Mouse (Mus musculus) liver, embryonic 12.5 days (tissue): ENCODE measurements around the gene Prm3. TPM values are rescaled to one million over a fixed set of nuclear protein-coding genes. Genes with fewer than 3 reads are reported as not detected.

Experiments
- ATAC-seq: fragments of 200-750 bp; cut with Nextera tagmentation; 2 replicates; pipeline ENCODE4 v1.8.0; 2017; ENCODE audit warnings: moderate number of reproducible peaks, mild to moderate bottlenecking, moderate library complexity
- H3K27ac ChIP-seq: fragments of 300-500 bp; sonication (generic); 2 replicates; pipeline ENCODE4 v1.5.1; 2016; ENCODE audit warnings: mild to moderate bottlenecking
- H3K27me3 ChIP-seq: fragments of 300-500 bp; sonication (generic); replicated peaks from 2 replicates; pipeline ENCODE4 v1.6.1; 2016; ENCODE audit warnings: mild to moderate bottlenecking, moderate library complexity
- H3K36me3 ChIP-seq: fragments of 300-500 bp; sonication (generic); 2 replicates; pipeline ENCODE4 v1.6.1; 2016; ENCODE audit warnings: mild to moderate bottlenecking, moderate library complexity
- H3K4me1 ChIP-seq: fragments of 300-500 bp; sonication (generic); 2 replicates; pipeline ENCODE4 v1.6.1; 2016
- H3K4me2 ChIP-seq: fragments of 300-500 bp; sonication (generic); 2 replicates; pipeline ENCODE4 v1.6.1; 2016; ENCODE audit warnings: mild to moderate bottlenecking, moderate library complexity
- H3K4me3 ChIP-seq: fragments of 300-500 bp; sonication (generic); 2 replicates; pipeline ENCODE4 v1.5.1; 2016; ENCODE audit warnings: mild to moderate bottlenecking, moderate library complexity
- H3K9ac ChIP-seq: fragments of 300-500 bp; sonication (generic); 2 replicates; pipeline ENCODE4 v1.6.1; 2016; ENCODE audit warnings: mild to moderate bottlenecking, moderate library complexity
- H3K9me3 ChIP-seq: fragments of 300-500 bp; sonication (generic); replicated peaks from 2 replicates; pipeline ENCODE4 v1.6.1; 2016; ENCODE audit warnings: mild to moderate bottlenecking, moderate library complexity
- WGBS: fragments of 180-500 bp; shearing (Covaris S2); methylation state at CpG from one replicate; pipeline ENCODE4 v1.1.7; 2016; ENCODE audit not compliant: insufficient replicate concordance; 5-methylcytosine and 5-hydroxymethylcytosine counted together
- polyA plus RNA-seq: library from polyadenylated mRNA; unstranded; fragments of >200 nt; fragmentation: Nextera tagmentation; extraction: Ambion mirVana; gene quantifications from 2 replicates; pipeline ENCODE4 v1.2.1, GENCODE M21; 2016

The Prm3 gene
- polyA plus RNA-seq, 1 experiment from 2014 or later = not detected

DNA sequence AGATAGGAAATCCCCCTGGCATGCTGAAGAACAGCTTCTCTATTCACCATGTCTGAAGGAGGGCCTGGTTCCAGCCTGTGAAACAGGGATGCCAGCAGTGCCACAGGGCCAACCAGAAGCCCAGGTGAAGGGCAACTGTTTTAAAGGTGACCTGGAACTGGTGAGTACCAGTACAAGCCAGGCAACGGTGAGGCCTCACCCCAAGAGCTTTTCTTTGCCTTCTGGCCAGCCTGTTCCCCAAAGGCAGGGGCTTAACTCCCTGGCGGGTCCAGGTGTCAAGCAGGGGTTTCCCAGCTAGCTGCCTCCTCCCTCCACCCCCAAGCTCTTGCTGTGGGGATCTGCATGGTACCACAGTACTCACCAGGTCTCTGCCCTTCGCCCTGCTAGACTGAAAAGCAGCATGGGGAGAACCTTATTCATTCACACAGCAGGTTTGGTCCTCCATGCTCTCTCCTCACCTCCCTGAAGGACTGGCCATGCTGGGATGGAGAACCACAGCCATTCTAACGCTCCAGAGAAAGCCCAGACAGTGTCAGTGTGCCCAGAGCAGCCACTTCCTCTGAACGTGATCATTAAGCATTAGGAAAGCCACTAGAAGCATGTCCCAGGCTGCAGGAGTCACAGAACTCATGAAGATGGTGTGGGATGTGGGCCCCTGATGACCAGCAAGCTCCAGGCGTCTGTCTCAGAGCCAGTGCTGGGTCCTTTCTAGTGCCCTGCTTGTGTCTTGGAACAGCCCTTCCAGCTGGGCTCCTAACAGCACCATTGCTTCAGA lies 8.2 kb downstream of the Prm3 start:
- Histone ChIP-seq H3K27ac (no peak overlapping the region), H3K36me3 (no peaks in the 10 kb centered on the region), H3K4me3 (no peak overlapping the region), H3K27me3 (peaks cover 56% of the 10 kb centered on the region), H3K4me2 (no peak overlapping the region), H3K4me1 (peaks cover 40% of the 10 kb centered on the region), H3K9me3 (no peaks in the 10 kb centered on the region), H3K9ac (no peak overlapping the region)
- 40% methylated on average over 6 of the region's 6 CpGs for WGBS
- ATAC-seq = no peak

DNA sequence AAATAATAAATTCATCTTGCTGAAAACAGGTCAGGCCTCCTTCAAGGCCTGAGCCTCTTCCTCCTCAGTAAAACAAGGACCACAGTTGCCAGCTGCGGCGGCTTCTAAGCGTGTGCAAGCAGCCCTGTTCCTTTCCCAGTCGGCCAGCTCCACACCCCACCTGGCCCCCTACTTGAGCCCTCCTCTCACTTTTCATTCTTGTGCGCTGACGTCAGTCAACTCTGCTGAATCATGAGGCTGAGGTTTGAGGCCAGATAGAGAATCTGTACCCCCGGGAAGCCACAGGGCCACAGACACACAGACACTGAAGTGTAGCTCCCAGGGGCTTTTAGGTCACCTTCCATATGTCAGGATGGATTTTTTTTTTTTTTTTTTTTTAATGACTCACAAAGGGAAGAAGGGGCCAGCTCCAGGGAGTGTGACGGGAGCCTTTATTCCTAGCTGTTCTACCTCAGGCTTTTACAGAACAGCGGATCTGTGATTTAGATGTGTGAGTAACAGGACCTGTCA lies 8.8 kb downstream of the Prm3 start:
- H3K27ac ChIP-seq = no peak overlapping the region
- no peak overlapping the region for H3K4me3 ChIP-seq
- H3K36me3 ChIP-seq = no peaks in the 10 kb centered on the region
- 49% methylated on average over 9 of the region's 9 CpGs for WGBS
- H3K9ac ChIP-seq = no peak overlapping the region
- no peak overlapping the region for H3K4me2 ChIP-seq
- H3K4me1 ChIP-seq = peaks cover 42% of the 10 kb centered on the region
- peaks cover 51% of the 10 kb centered on the region for H3K27me3 ChIP-seq
- no peaks in the 10 kb centered on the region for H3K9me3 ChIP-seq
- no peak for ATAC-seq

DNA sequence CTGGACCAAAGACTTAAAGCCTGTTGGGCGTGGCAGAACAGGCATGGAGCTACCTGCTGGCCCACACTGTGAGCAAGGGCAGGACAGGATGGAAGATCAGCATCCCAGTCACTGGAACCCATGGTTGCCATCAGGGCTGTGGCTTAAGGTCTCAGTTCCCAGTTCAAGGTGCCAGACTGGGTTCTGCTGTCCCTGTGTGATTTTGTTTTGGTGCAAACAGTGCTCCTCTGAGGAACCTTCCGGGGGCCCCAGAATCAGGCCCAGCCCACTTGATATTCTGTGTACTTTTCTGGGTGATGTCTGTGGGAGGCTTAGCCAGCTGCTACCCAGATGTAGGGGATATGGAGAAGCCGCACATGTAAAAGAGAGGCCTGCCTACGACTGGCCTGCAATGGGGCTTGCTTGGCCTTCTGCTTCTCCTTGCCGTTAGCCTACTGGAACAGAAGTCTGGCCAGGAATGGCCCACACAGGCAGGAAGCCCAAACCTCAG lies 10.0 kb downstream of the Prm3 start:
- no peak overlapping the region for H3K9ac ChIP-seq
- H3K36me3 ChIP-seq = no peaks in the 10 kb centered on the region
- H3K27me3 ChIP-seq = peaks cover 57% of the 10 kb centered on the region
- peaks cover 36% of the 10 kb centered on the region for H3K4me1 ChIP-seq
- H3K4me2 ChIP-seq = no peak overlapping the region
- H3K4me3 ChIP-seq = no peak overlapping the region
- H3K9me3 ChIP-seq = no peaks in the 10 kb centered on the region
- H3K27ac ChIP-seq = no peak overlapping the region
- no peak for ATAC-seq
- WGBS = 73% methylated on average over 5 of the region's 5 CpGs

DNA sequence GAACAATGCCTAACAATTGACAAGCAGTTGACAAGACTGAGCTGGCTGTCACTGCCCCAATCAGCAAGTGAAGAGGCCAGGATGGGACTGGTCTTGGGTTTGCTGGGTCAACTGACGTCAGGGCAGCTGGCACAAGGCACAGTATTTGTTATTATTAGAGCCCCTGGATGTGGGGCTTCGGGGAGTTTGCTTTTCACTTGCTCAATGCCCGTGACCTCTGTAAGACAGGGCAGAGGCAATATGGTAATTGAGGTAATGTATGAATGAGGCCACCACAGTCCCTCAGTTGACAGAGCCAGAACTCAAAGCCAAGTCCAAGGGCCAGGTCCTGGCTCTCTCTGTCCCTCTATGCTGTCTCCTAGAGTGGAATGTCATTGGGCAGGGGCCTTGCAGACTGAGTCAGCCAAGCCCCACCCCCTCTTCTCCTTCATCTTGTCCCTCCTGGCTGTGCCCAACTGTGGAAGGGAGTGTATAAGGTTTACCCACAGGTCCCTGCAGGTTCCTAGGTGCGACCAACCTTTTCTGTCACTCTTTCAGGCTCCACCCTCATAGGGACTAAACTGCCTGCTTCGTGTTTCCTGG lies 13.0 kb downstream of the Prm3 start:
- H3K4me3 ChIP-seq = no peak overlapping the region
- ATAC-seq = no peak; the same call in 1 of the 2 replicates
- H3K27me3 ChIP-seq = peaks cover 31% of the 10 kb centered on the region
- H3K4me2 ChIP-seq = no peak overlapping the region
- 51% methylated on average over 5 of the region's 5 CpGs for WGBS
- H3K36me3 ChIP-seq = no peaks in the 10 kb centered on the region
- H3K4me1 ChIP-seq = peaks cover 19% of the 10 kb centered on the region; the same call in 1 of the 2 replicates
- no peak overlapping the region for H3K27ac ChIP-seq
- no peaks in the 10 kb centered on the region for H3K9me3 ChIP-seq
- H3K9ac ChIP-seq = no peak overlapping the region

DNA sequence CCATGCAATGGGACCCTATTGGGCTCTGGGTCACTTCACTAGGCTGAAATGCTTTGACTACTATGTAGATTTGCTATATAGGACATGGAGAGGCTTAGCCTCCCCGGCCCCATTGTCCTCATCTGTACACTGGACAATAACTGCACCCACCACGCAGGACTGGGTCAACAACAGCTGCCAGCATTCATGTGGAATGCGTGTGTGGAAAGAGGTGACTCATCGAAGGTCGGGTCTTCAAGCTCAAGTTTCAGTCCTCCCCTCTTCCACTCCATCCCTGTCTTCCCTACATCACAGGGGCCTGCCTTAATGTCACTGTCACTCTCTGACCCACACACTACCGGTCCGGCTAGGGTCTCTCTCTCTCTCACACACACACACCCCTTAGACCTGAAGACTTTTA lies 14.4 kb downstream of the Prm3 start:
- H3K36me3 ChIP-seq = no peaks in the 10 kb centered on the region
- WGBS = 46% methylated on average over 7 of the region's 7 CpGs

DNA sequence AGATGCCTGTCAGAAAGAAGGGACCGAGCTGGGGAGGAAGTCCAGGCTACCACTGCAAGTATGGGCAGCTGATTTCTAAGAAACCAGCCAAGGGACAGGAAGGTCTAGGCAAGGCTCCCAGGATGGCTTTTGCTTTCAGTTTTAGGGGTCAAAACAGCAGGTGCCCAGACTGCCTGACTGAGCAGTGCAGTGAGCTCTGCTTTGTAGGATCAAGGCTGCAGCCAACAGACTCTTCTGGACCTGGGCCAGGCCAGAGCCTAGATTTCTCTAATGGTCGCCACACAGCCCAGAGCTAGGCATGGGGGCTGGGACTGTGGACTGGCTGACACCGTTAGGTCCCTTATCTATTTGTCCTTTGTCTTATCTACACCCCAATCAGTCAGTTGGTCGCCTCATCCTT lies 16.0 kb downstream of the Prm3 start:
- H3K4me1 ChIP-seq = peaks cover 42% of the 10 kb centered on the region
- 27% methylated on average over 4 of the region's 4 CpGs for WGBS
- peak; percentile 29; the same call in 1 of the 2 replicates for ATAC-seq
- no peak overlapping the region for H3K27ac ChIP-seq
- no peaks in the 10 kb centered on the region for H3K36me3 ChIP-seq
- H3K27me3 ChIP-seq = peaks cover 8% of the 10 kb centered on the region; the same call in 1 of the 2 replicates
- no peak overlapping the region for H3K4me2 ChIP-seq
- H3K9ac ChIP-seq = no peak overlapping the region
- H3K9me3 ChIP-seq = no peaks in the 10 kb centered on the region
- no peak overlapping the region for H3K4me3 ChIP-seq

More for the DNA sequence above, 14.4 kb downstream of the Prm3 start:
- no peak overlapping the region for H3K9ac ChIP-seq
- H3K27ac ChIP-seq = no peak overlapping the region
- peaks cover 27% of the 10 kb centered on the region for H3K4me1 ChIP-seq
- H3K4me2 ChIP-seq = no peak overlapping the region
- no peak overlapping the region for H3K4me3 ChIP-seq
- no peaks in the 10 kb centered on the region for H3K9me3 ChIP-seq
- ATAC-seq = no peak
- peaks cover 17% of the 10 kb centered on the region; the same call in 1 of the 2 replicates for H3K27me3 ChIP-seq

DNA sequence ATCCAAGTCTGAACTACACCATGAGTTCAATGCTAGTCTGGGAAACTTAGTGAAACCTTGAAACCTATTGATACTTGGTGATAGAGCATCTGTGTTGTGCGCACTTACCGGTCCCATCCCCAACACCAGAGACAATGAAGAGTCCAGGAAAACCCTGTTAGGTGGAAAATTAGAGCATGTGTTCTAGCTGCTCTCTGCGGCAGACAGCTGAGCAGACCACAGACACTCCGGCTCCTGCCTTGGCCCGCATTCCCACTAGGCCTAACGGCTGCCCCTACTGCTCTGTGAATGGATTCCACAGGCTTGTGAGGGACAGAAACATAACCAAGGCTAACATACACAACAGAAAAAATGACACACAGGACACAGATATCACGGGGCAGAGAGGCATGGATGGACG lies 17.2 kb downstream of the Prm3 start:
- Histone ChIP-seq H3K4me1 (peaks cover 54% of the 10 kb centered on the region), H3K4me3 (no peak overlapping the region), H3K27ac (no peak overlapping the region), H3K9me3 (no peaks in the 10 kb centered on the region), H3K9ac (no peak overlapping the region), H3K4me2 (no peak overlapping the region), H3K27me3 (peaks cover 20% of the 10 kb centered on the region), H3K36me3 (no peaks in the 10 kb centered on the region)
- ATAC-seq = no peak
- WGBS = 72% methylated on average over 8 of the region's 8 CpGs

DNA sequence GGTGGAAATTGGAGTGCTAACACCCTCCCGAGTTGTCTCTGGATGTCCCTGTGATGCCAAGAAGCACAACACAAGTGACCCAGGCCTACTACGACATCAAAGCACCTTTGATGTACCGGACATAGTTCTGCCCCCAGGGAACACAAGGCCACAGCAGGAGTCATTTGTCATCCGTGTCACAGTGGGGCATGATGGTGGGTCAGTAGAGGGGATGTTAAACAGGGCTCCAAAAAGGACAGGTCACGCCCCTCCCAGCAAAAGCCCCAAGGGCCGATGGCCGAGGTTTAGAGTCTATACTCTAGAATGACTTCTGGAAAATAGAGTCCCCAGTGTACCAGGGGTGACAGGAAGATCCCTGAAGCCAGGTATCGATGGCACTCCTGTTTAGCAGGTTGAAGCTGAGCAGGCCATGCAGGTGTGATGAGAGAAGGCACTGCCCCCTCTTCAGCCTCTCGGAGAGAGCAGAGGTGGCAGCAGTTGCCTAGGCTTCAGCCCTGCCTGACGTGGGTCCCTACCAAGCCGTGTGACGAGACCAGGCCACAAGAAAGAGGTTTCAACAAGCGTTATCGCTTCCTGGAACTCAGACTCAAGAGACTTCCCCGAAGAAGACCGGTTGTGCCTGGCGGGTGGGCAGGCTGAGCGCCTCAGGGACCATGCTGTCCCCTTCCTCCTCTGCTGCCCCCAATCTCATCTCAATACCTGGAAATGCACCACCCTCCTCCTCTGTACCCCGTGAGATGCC lies 18.8 kb downstream of the Prm3 start:
- H3K4me3 ChIP-seq = no peak overlapping the region
- H3K36me3 ChIP-seq = no peaks in the 10 kb centered on the region
- peaks cover 24% of the 10 kb centered on the region for H3K27me3 ChIP-seq
- peak; percentile 60 for ATAC-seq
- peaks cover 50% of the 10 kb centered on the region for H3K4me1 ChIP-seq
- H3K9ac ChIP-seq = no peak overlapping the region
- WGBS = 42% methylated on average over 19 of the region's 19 CpGs
- no peaks in the 10 kb centered on the region for H3K9me3 ChIP-seq
- H3K4me2 ChIP-seq = no peak overlapping the region
- no peak overlapping the region for H3K27ac ChIP-seq

DNA sequence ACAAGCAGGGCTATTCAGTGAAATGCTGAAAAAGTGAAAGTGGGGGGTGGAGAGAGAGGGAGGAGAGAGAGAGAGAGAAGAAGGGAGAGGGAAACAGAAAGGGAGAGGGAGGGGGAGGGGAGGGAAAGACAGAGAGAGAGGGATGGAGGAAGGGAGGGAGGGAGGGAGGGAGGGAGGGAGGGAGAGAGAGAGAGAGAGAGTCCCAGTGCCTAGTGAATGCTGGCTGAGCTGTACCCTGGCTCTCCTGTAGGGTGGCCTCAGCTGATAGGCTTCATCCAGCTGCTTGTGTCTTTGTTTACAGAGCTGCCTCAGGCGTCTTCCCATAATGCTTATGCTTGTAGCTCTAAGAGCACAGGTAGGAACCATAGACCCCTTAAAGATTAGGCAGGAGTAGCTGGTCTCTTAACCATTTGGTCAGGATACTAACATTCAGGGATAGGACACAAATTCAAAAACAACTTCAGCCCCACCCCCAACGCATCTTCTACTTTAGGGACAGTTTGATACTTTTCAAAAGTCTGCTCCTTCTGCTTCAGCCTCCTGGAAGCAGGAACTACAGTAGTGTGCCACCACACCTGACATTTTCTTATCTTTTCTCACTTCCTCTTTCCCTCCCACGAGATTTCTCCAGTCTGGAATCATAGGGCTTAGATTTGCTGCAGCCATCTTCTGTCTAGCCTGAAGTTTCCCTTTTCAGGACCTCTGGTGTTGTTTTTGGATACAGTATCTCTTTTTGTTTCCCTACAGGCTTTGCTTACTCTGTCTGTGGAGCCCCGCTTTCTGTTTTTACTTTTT lies 20.0 kb downstream of the Prm3 start:
- Histone ChIP-seq H3K9ac (no peak overlapping the region), H3K4me2 (no peak overlapping the region), H3K9me3 (no peaks in the 10 kb centered on the region), H3K27ac (no peak overlapping the region), H3K27me3 (peaks cover 19% of the 10 kb centered on the region), H3K4me3 (no peak overlapping the region), H3K4me1 (peaks cover 50% of the 10 kb centered on the region), H3K36me3 (no peaks in the 10 kb centered on the region)
- ATAC-seq = no peak
- WGBS = 33% methylated on average over 4 of the region's 4 CpGs

DNA sequence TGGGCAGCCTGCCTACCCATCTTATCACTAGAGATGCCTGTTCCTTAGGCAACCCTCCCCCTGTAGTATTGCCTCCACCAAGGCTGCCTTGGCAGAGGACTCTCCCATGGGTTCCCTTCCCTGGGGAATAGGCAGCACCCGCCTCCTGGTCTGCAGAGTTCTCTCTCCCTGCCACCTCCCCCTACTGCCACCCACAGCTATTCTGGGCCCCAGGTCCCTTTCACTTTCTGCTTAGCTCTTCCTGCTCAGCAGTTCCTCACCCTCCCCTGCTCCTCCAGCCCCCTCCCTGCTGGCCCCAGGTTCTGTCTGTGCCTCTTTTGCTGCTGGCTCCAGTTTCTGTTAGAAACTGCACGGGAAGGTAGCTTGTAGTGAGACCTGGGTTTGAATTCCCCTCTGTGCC lies 21.1 kb downstream of the Prm3 start:
- H3K4me1 ChIP-seq = peaks cover 46% of the 10 kb centered on the region
- no peaks in the 10 kb centered on the region for H3K9me3 ChIP-seq
- WGBS = 25% methylated on average over 2 of the region's 2 CpGs
- H3K27me3 ChIP-seq = peaks cover 19% of the 10 kb centered on the region
- H3K4me2 ChIP-seq = no peak overlapping the region
- H3K9ac ChIP-seq = no peak overlapping the region
- ATAC-seq = no peak
- H3K4me3 ChIP-seq = no peak overlapping the region
- H3K27ac ChIP-seq = no peak overlapping the region
- H3K36me3 ChIP-seq = no peaks in the 10 kb centered on the region

DNA sequence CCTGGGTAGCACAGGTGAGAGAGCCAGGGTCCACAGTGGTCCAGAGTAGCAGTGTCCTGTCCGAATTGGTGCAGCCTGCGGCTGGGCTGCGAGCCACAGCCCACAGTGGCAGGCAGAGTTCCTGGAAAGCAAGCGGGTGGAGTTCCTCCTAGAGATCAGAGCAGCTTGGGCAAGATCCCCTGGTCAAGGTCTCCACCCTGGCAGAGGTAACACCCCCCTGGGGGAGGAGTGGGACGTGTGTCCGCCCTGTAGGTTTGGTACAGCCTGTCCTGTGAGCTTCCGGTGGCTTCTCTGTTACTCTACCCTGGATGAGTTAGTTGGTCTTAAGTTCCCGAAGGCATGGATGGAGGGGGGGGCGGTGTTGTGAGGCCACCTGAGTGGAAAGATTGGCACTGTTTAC lies 21.9 kb downstream of the Prm3 start:
- ATAC-seq = no peak

More for the DNA sequence above, 21.9 kb downstream of the Prm3 start:
- no peaks in the 10 kb centered on the region for H3K9me3 ChIP-seq
- H3K9ac ChIP-seq = no peak overlapping the region
- H3K4me2 ChIP-seq = no peak overlapping the region
- no peaks in the 10 kb centered on the region for H3K36me3 ChIP-seq
- no peak overlapping the region for H3K27ac ChIP-seq
- H3K4me1 ChIP-seq = peaks cover 43% of the 10 kb centered on the region
- H3K27me3 ChIP-seq = peaks cover 21% of the 10 kb centered on the region
- no peak overlapping the region for H3K4me3 ChIP-seq
- WGBS = 23% methylated on average over 9 of the region's 9 CpGs
